Mouse (Mus musculus) cerebellum, adult 2 months (tissue): ENCODE data around the gene Rwdd3.

ENCODE experiments used
- CTCF ChIP-seq: fragments of 200-500 bp; IDR thresholded peaks from 2 replicates; pipeline ENCODE4 v1.5.1; 2011; ENCODE audit warnings: low read depth, mild to moderate bottlenecking, control low read depth, low read length, moderate library complexity, borderline replicate concordance; ENCODE audit not compliant: insufficient read depth
- POLR2A ChIP-seq: fragments of 200-500 bp; IDR thresholded peaks from 2 replicates; pipeline ENCODE4 v1.6.1; 2011; ENCODE audit warnings: low read length, control low read depth, borderline replicate concordance; ENCODE audit not compliant: insufficient read depth

GRCm38 (mm10) chr3:121208994-121209393 is 37.5 kb upstream of the Rwdd3 start:
- TF ChIP-seq POLR2A = no peak
- TF ChIP-seq CTCF = no peak
